Mouse (Mus musculus) fibroblast of lung, adult 2 months (primary cell): Measurements from ENCODE around the gene Ube2g1.
"Not testable (repeated sequence)": the region's sequence is repeated elsewhere in the genome, so short reads cannot be mapped to it uniquely, and the experiment has no call there.

Source experiments
- DNase-seq: peaks from one replicate; pipeline ENCODE4 v3.0.0-alpha.2; 2011; ENCODE audit warnings: low read depth

Ube2g1 gene

DNA sequence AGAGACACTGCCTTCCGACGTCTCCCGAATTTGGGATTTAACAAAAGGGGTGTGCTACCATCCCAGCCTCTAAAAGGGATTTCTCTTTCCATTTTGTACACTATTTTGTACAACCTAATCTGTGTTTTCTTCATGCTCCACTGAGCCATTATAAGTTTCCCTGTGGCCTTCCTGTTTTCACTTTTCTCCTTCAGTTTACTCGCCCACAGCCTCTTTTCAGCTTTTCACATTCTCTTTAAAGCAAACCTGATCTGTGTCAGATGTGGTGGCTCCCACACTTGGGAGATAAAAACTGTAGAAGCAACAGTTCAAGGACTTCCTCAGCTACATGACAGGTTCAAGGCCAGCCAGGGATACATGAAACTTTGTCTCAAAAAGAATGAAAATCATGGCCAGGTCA, 85.3 kb downstream of the Ube2g1 start:
- no peak for DNase-seq

- no peak for DNase-seq
Observed at GRCm38 (mm10) chr11:72695025-72695424, 87.9 kb downstream of the Ube2g1 start.

DNA sequence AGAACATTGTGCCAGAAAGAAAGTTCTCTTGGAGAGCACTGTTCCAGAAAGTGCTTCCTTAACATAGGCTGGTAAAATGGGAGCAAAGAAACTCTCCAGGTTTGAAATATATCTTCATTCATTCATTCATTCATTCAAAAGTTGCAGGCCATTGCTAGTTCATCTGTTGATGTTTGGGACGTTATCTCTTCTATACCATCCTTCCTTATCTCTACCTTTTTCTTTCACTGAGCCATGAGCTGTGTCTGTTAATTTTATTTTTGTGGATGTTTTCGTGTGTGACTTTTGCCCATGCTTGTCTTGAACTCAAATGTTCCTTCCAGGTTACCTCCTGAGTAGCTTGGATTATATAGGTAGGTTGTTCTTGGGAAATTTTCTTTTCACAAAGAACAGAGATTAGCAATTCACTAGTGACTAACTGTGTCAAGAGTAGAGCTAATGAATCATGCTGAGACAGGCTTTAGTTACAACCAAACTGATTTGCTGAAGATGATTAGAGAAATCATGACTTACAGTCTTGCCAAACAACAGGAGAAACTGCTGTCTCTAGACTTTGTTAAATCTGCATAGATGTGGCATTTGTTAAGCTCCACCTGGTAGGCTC, 89.4 kb downstream of the Ube2g1 start:
- DNase-seq = no peak

DNA sequence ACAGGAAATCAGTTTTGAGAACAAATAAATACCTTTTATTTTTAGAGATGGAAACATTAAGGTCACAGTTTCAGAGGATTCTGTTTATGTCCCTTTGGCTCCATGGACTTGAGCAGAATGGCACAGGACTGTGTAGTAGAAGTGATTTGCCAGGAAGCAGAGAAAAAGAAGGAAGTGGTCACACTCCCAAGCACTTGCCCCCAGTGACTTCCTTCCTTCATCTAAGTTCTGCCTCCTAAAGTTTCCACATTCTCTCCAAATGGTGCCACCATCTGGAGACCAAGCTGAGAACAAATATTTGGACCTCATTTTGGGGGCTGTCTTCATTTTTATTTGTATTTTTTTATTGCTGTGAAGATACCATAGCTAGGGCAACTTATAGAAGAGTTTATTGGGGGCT, 90.2 kb downstream of the Ube2g1 start:
- DNase-seq = no peak

DNA sequence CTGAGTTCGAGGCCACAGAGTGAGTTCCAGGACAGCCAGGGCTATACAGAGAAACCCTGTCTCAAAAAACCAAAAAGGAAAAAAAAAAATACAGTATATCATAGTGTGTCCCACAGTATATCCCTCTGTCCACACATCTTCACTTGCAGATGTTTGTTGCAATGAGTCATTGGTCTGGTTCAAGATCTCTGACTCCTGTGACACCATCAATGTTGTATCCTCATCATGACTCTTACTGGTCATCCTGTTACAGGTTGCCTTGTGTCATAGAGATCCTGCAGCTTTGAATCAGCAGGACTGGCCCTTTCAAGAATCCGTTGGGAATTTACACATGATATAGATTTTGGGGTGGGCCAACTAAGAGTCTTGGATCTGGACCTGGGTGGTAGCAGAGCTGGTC, 98.0 kb downstream of the Ube2g1 start:
- not testable (repeated sequence) for DNase-seq

DNA sequence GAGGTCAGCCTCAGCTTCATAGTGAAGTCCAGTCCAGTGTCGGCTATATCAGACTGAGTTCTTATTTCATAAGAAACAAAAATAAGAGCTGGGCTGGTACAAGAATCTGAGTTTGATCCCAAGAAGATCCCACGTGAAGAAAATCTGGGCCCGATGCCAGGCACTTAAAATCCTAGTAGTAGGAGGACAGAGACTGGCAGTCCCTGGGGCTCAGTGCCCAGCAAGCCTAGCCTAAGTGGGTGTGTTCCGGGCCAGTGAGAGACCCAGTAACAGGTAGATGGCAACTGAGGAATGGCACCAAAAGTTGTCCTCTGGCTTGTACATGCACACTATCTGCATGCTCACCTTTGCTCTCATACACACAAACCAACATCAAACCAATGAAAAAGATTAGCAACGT, 105.6 kb downstream of the Ube2g1 start:
- DNase-seq = no peak

GRCm38 (mm10) chr11:72718161-72718560, 111.1 kb downstream of the Ube2g1 start:
- DNase-seq = no peak

DNA sequence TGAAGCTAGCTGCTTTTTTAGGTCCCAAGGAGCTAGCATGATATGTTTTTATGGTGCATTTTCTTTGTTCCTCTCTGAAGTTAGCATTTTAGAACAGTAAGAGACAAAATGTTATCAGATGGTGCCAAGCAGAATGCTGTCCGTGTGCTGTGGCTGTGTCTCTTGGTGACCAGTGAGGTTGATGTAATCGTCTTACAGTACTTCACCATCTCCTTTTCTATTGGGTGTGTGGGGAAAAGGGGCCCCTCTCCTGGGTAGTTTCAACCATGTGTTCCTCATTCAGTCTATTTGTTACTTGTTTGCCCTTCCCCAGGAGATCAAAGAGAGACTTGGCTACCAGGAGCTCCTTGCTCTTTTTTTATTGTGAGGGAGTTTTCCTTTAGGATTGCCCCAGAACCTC, 116.1 kb downstream of the Ube2g1 start:
- DNase-seq = no peak

- DNase-seq = peak; percentile 8
Observed at GRCm38 (mm10) chr11:72723871-72724270, 116.8 kb downstream of the Ube2g1 start.

- no peak for DNase-seq
Observed at GRCm38 (mm10) chr11:72726023-72726422, 118.9 kb downstream of the Ube2g1 start.

DNA sequence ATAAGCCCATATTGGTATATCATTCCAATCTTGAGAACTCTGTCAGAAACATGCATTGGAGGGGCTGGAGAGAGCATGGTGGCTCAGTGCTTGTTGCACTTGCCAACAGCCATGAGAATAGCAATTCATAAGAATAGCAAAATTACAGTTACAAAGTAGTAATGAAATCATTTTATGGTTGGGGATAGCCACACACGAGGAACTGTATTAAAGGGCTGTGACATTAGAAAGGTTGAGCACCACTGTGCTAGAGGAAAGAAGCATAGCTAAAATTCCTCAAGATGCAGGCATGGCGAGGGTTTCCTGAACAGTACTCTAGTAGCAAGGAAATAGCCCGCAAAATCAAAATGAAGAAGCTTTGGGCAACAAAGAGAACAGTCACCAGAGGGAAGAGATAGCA, 126.7 kb downstream of the Ube2g1 start:
- DNase-seq = no peak

- DNase-seq = peak; percentile 57
Observed at GRCm38 (mm10) chr11:72734840-72735518, 127.9 kb downstream of the Ube2g1 start.

DNA sequence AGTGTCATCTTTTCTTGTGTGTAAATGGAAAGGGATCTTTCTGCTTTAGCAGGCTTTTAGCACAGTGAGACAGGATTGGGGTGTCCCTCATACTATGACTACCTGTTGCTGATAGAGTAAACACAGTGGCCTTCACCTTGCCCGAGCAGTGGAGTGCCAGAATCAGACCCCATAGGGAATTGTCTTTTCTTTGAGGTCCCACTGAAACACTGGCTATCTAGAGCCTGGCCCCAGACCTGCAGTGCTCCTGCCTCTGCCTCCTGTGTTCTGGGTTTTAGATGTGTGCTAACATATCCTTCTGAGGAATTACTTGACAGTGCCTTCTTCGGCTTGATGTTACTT, 128.4 kb downstream of the Ube2g1 start:
- DNase-seq = no peak
